Mouse (Mus musculus) neural tube, embryonic 11.5 days (tissue): ENCODE results near the gene Batf2. TPM values are rescaled to one million over a fixed set of nuclear protein-coding genes. Genes with fewer than 3 reads are reported as not detected.

Experiments used
- ATAC-seq: fragments of 200-750 bp; cut with Nextera tagmentation; 2 replicates; pipeline ENCODE4 v1.8.0; 2017; ENCODE audit warnings: moderate number of reproducible peaks, mild to moderate bottlenecking, moderate TSS enrichment, moderate library complexity; ENCODE audit not compliant: insufficient read depth, low FRiP score, low TSS enrichment
- DNase-seq: peaks from one replicate; pipeline ENCODE4 v3.0.0-alpha.2; 2015; ENCODE audit warnings: low spot score
- H3K27ac ChIP-seq: fragments of 300-500 bp; sonication (generic); 2 replicates; pipeline ENCODE4 v1.5.1; 2014; ENCODE audit warnings: low read depth, mild to moderate bottlenecking, low read length
- H3K27me3 ChIP-seq: fragments of 300-500 bp; sonication (generic); 2 replicates; pipeline ENCODE4 v1.6.1; 2014; ENCODE audit warnings: mild to moderate bottlenecking, low read length, mixed read lengths; ENCODE audit not compliant: control insufficient read depth, insufficient read depth
- H3K36me3 ChIP-seq: fragments of 300-500 bp; sonication (generic); 2 replicates; pipeline ENCODE4 v1.6.1; 2014; ENCODE audit warnings: mild to moderate bottlenecking, low read length, moderate library complexity, mixed read lengths; ENCODE audit not compliant: control insufficient read depth, insufficient read depth
- H3K4me1 ChIP-seq: fragments of 300-500 bp; sonication (generic); 2 replicates; pipeline ENCODE4 v1.6.1; 2014; ENCODE audit warnings: low read length, mixed read lengths; ENCODE audit not compliant: control insufficient read depth, insufficient read depth
- H3K4me2 ChIP-seq: fragments of 300-500 bp; sonication (generic); 2 replicates; pipeline ENCODE4 v1.6.1; 2014; ENCODE audit warnings: low read depth, mild to moderate bottlenecking, moderate library complexity
- H3K4me3 ChIP-seq: fragments of 300-500 bp; sonication (generic); 2 replicates; pipeline ENCODE4 v1.5.1; 2014; ENCODE audit warnings: low read depth, low read length
- H3K9ac ChIP-seq: fragments of 300-500 bp; sonication (generic); 2 replicates; pipeline ENCODE4 v1.6.1; 2014; ENCODE audit warnings: mild to moderate bottlenecking, low read length
- H3K9me3 ChIP-seq: fragments of 300-500 bp; sonication (generic); 2 replicates; pipeline ENCODE4 v1.6.1; 2016; ENCODE audit warnings: low read length; ENCODE audit not compliant: control insufficient read depth
- WGBS: fragments of 180-500 bp; shearing (Covaris S2); extraction: QIAGEN DNeasy Blood & Tissue Kit; methylation state at CpG from one replicate; pipeline ENCODE4 v1.1.7; 2014; 5-methylcytosine and 5-hydroxymethylcytosine counted together
- polyA plus RNA-seq: library from polyadenylated mRNA; unstranded; fragments of >200 nt; fragmentation: Nextera tagmentation; extraction: Ambion mirVana; gene quantifications from 2 replicates; pipeline ENCODE4 v1.2.1, GENCODE M21; 2014

Gene Batf2
- polyA plus RNA-seq: not detected in 2 replicates

DNA sequence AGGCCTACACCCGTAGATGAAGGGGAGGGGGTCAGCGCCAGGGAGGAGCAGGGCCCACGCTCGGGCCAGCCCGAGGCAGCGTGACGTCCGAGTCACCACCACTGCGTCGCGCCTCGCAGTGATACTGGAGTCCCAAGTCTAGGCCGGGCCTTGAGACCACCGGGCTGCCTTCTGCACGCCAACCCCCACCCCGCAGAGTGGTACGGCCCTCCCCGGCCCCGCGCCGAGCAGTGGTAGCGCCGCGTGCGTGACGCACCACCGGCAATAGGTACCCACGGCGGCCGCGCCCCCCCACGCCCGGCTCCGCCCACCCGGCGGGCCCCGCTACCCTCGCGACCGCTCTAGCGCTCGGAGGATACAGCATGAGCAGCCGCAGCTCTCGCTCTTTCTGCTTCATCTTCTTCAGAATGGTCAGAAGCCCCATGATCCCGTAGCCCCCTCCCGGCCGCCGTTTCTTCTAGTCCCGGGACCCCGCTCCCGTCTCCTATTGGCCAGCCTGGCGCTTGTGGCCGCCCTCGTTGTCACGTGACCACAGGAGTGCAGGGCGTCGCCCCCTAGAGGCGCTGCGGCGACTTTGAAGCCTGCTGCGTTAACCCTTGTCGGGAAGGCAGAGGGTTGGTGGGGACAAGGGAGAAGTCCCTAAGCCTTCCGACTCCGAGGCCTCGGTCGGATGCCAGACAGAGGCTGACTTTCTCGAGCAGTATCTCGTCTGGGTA lies at the start of gene Batf2:
Batf2 (plus strand) TSS at position 306 of the 716 bp plus-strand sequence.
- Histone ChIP-seq H3K9me3 (no peaks in the 10 kb centered on the region), H3K4me3 (peak within 1 kb of the TSS; percentile 56), H3K27ac (peak within 1 kb of the TSS; percentile 93), H3K4me2 (peak within 1 kb of the TSS; percentile 70), H3K27me3 (no peaks in the 10 kb centered on the region), H3K4me1 (no peaks in the 10 kb centered on the region), H3K9ac (peak within 1 kb of the TSS; percentile 76), H3K36me3 (peaks cover 2% of the 10 kb centered on the region)
- WGBS: under 1% methylated on average over 64 of the region's 68 CpGs
- DNase-seq (peak; percentile 97), ATAC-seq (peak; percentile 93)

DNA sequence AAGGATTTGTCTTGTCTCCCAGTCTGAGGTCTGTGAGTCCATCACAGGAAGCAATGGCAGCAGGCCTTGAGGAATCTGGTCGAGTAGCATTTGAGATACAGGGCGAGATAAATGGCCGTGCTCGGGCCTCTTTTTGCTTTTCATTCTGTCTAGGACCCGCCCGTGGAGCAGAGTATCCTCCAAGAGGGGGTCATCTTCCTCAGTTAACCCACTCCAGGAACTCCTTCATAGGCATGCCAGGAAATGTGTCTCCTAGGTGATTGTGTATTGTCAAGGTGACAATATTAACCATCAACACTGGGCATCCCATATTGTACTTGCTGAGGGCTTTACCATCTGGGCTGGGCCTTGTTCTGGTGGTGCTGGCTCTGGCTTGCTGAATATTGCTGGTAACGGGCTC lies 46.7 kb upstream of the Batf2 start, which contains the start of gene AC131692.1:
AC131692.1 (plus strand) TSS at position 301 of the 400 bp plus-strand sequence.
- Histone ChIP-seq H3K4me1 (no peaks in the 10 kb centered on the region), H3K9ac (no peak within 1 kb of the TSS), H3K27me3 (no peaks in the 10 kb centered on the region), H3K36me3 (peaks cover 12% of the 10 kb centered on the region), H3K4me2 (no peak within 1 kb of the TSS), H3K27ac (no peak within 1 kb of the TSS), H3K9me3 (no peaks in the 10 kb centered on the region), H3K4me3 (no peak within 1 kb of the TSS)
- WGBS: 95% methylated on average over 7 of the region's 7 CpGs
- ATAC-seq: no peak
- no peak for DNase-seq

DNA sequence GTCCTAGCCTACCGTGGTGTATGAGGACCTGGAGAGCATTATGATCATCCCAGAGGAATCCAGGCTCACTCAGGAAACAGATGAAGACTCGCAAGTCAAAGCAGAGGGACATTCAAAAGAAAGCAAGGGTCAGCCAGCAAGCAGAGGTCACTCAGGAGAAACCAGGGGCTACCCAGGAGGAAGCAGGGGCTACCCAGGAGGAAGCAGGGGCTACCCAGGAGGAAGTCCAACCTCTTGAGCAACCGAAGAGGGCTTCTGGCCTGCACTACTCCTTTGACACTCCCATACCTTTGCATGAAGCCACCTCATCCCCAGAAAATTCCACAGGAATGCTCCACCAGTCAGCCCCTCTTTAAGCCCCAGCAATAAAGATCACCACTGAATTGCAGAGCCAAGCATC lies 42.9 kb upstream of the Batf2 start:
- peaks cover 4% of the 10 kb centered on the region for H3K36me3 ChIP-seq
- ATAC-seq: no peak
- WGBS: 90% methylated on average over 3 of the region's 3 CpGs
- no peak for DNase-seq
- no peak overlapping the region for H3K4me2 ChIP-seq
- no peaks in the 10 kb centered on the region for H3K9me3 ChIP-seq
- H3K27me3 ChIP-seq: no peaks in the 10 kb centered on the region
- no peak overlapping the region for H3K9ac ChIP-seq
- H3K4me1 ChIP-seq: no peaks in the 10 kb centered on the region
- H3K27ac ChIP-seq: no peak overlapping the region
- H3K4me3 ChIP-seq: no peak overlapping the region

DNA sequence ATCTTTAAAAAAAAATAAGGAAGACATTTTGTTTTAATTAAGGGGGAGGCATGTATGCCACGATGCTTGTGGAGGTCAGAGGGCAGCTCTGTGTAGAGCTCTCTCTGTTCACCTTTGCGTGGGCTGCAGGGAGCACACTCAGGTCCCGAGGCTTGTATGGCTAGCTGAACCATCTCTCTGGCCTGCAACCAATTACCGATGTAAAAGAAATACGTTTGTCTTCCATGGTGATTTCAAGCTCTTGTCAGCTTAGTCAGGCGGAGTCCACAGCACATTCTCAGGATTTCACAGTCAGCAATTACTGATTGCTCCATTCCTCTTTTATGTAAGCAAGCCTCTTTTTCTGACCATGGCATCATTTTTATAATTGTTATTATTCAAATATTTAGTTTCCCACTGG lies 39.6 kb upstream of the Batf2 start:
- no peaks in the 10 kb centered on the region for H3K27me3 ChIP-seq
- no peak overlapping the region for H3K4me2 ChIP-seq
- 62% methylated on average over 6 of the region's 6 CpGs for WGBS
- no peaks in the 10 kb centered on the region for H3K9me3 ChIP-seq
- no peaks in the 10 kb centered on the region for H3K4me1 ChIP-seq
- no peak overlapping the region for H3K4me3 ChIP-seq
- no peaks in the 10 kb centered on the region for H3K36me3 ChIP-seq
- no peak overlapping the region for H3K27ac ChIP-seq
- DNase-seq (no peak), ATAC-seq (no peak)
- H3K9ac ChIP-seq: no peak overlapping the region

- H3K27me3 ChIP-seq: no peaks in the 10 kb centered on the region
- no peak overlapping the region for H3K4me2 ChIP-seq
- H3K4me3 ChIP-seq: no peak overlapping the region
- ATAC-seq (no peak), DNase-seq (no peak)
- 76% methylated on average over 6 of the region's 6 CpGs for WGBS
- H3K4me1 ChIP-seq: no peaks in the 10 kb centered on the region
- H3K9ac ChIP-seq: no peak overlapping the region
- no peaks in the 10 kb centered on the region for H3K36me3 ChIP-seq
- H3K9me3 ChIP-seq: no peaks in the 10 kb centered on the region
- no peak overlapping the region for H3K27ac ChIP-seq
Measured at GRCm38 (mm10) chr19:6102169-6102853, 38.5 kb upstream of the Batf2 start.

GRCm38 (mm10) chr19:6104476-6104875 lies 36.3 kb upstream of the Batf2 start:
- H3K9ac ChIP-seq: no peak overlapping the region
- H3K4me3 ChIP-seq: no peak overlapping the region
- H3K4me1 ChIP-seq: no peaks in the 10 kb centered on the region
- H3K36me3 ChIP-seq: no peaks in the 10 kb centered on the region
- WGBS: 96% methylated on average over 4 of the region's 4 CpGs
- DNase-seq (no peak), ATAC-seq (no peak)
- no peaks in the 10 kb centered on the region for H3K9me3 ChIP-seq
- H3K4me2 ChIP-seq: no peak overlapping the region
- no peaks in the 10 kb centered on the region for H3K27me3 ChIP-seq
- no peak overlapping the region for H3K27ac ChIP-seq

GRCm38 (mm10) chr19:6105586-6105985 lies 35.2 kb upstream of the Batf2 start, which contains the start of gene Naaladl1:
Gene Naaladl1, plus strand, starts transcription at chr19:6105782.
- peak within 1 kb of the TSS; percentile 22; the same call in 1 of the 2 replicates for H3K9ac ChIP-seq
- H3K9me3 ChIP-seq: no peaks in the 10 kb centered on the region
- H3K36me3 ChIP-seq: no peaks in the 10 kb centered on the region
- ATAC-seq (no peak), DNase-seq (no peak)
- no peaks in the 10 kb centered on the region for H3K27me3 ChIP-seq
- H3K4me1 ChIP-seq: no peaks in the 10 kb centered on the region
- H3K27ac ChIP-seq: no peak within 1 kb of the TSS
- 85% methylated on average over 7 of the region's 7 CpGs for WGBS
- H3K4me3 ChIP-seq: no peak within 1 kb of the TSS
- no peak within 1 kb of the TSS for H3K4me2 ChIP-seq

- DNase-seq: no peak
Measured at GRCm38 (mm10) chr19:6113116-6113515, 27.7 kb upstream of the Batf2 start.

More at GRCm38 (mm10) chr19:6113116-6113515, 27.7 kb upstream of the Batf2 start:
- no peak overlapping the region for H3K4me2 ChIP-seq
- 68% methylated on average over 6 of the region's 6 CpGs for WGBS
- no peak for ATAC-seq
- no peak overlapping the region for H3K4me3 ChIP-seq
- H3K27ac ChIP-seq: no peak overlapping the region
- no peaks in the 10 kb centered on the region for H3K9me3 ChIP-seq
- H3K4me1 ChIP-seq: peaks cover 7% of the 10 kb centered on the region; the same call in 1 of the 2 replicates
- peaks cover 11% of the 10 kb centered on the region for H3K36me3 ChIP-seq
- H3K9ac ChIP-seq: no peak overlapping the region
- H3K27me3 ChIP-seq: no peaks in the 10 kb centered on the region
